Mouse (Mus musculus) G1E-ER4 (cell line): ENCODE data around the gene Fam205a3. TPM values are rescaled to one million over a fixed set of nuclear protein-coding genes. Genes with fewer than 3 reads are reported as not detected.
"Not testable (repeated sequence)": the region's sequence is repeated elsewhere in the genome, so short reads cannot be mapped to it uniquely, and the experiment has no call there.

Experiments
- GATA1 ChIP-seq: IDR thresholded peaks from one replicate; pipeline ENCODE4 v1.8.0; 2012; ENCODE audit warnings: low read length, inconsistent platforms
- polyA plus RNA-seq: library from polyadenylated mRNA; stranded (reverse); fragments of >175 nt; gene quantifications from 2 replicates; pipeline ENCODE4 v1.2.3, GENCODE M21; 2012

Fam205a3 gene
- not detected in 2 replicates for polyA plus RNA-seq

DNA sequence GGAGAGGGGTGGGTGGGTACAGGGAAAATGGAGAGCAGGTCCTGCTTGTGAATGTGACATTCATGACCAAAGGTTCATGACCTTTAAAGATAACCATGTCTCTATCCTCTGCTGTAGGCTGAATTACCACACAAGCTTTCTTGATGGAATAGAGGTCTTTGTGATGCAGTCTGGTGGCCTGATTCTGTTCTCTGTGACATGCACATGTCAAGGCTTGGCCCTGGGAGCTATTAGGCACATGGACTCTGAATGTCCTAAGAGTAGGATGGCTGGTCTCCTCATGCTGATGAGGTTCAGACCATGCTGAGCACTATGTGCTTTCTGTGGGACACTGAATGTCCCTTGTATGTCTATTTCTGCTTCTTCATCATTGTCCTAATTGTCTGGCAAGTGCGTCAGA, at the start of gene Fam205a3:
Fam205a3 (plus strand) TSS at position 301 of the 400 bp plus-strand sequence.
- not testable (repeated sequence) for TF ChIP-seq GATA1

DNA sequence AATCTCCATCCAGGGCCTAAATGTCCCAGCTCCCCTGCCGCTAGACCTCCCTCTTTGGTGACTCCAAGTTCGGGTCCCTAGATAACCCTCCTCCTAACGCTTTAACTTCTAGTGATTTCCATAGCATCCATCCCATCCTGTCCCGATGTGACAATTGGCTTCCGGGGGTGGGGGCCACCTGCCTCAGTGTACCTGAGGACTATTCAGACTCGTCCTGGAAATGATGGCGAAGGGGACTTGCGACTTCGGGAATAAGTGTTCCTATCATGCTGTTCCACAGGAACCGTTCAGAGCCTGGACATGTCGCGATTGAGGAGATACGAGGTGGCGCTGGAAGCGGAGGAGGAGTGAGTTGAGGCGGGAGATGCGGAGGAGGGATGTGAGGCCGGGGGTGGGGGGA, 24.2 kb upstream of the Fam205a3 start, which contains the start of gene Gm21953:
Gm21953 (plus strand) TSS at position 301 of the 400 bp plus-strand sequence.
- TF ChIP-seq GATA1, result not testable (repeated sequence)

Other genes with a start within 250 kb of the Fam205a3 start
- gene Gm3893, start 227.1 kb upstream of the Fam205a3 start, polyA plus RNA-seq, result not detected in 2 replicates
- not detected in 2 replicates for gene Gm13304, start 203.5 kb upstream of the Fam205a3 start, polyA plus RNA-seq
- not detected in 2 replicates for gene Gm13306, start 164.9 kb upstream of the Fam205a3 start, polyA plus RNA-seq
- gene Gm13305, start 149.7 kb upstream of the Fam205a3 start, polyA plus RNA-seq, result not detected in 2 replicates
- not detected in 2 replicates for gene Gm10600, start 77.7 kb upstream of the Fam205a3 start, polyA plus RNA-seq
- gene Ccl21b, start 62.6 kb upstream of the Fam205a3 start, polyA plus RNA-seq, result not detected in 2 replicates
- not detected in 2 replicates for gene Gm21953, start 24.1 kb upstream of the Fam205a3 start, polyA plus RNA-seq
- not detected in 2 replicates for gene Gm21586, start 121.0 kb downstream of the Fam205a3 start, polyA plus RNA-seq
- gene Gm2163, start 148.4 kb downstream of the Fam205a3 start, polyA plus RNA-seq, result not detected in 2 replicates
- not detected in 2 replicates for gene Fam205a2, start 209.8 kb downstream of the Fam205a3 start, polyA plus RNA-seq